Mouse (Mus musculus): ENCODE data around the gene Acsl6. TPM values are rescaled to one million over a fixed set of nuclear protein-coding genes. Genes with fewer than 3 reads are reported as not detected.

Gene Acsl6
- polyA plus RNA-seq, 1 experiment from 2014 or later = 0.14 TPM

DNA sequence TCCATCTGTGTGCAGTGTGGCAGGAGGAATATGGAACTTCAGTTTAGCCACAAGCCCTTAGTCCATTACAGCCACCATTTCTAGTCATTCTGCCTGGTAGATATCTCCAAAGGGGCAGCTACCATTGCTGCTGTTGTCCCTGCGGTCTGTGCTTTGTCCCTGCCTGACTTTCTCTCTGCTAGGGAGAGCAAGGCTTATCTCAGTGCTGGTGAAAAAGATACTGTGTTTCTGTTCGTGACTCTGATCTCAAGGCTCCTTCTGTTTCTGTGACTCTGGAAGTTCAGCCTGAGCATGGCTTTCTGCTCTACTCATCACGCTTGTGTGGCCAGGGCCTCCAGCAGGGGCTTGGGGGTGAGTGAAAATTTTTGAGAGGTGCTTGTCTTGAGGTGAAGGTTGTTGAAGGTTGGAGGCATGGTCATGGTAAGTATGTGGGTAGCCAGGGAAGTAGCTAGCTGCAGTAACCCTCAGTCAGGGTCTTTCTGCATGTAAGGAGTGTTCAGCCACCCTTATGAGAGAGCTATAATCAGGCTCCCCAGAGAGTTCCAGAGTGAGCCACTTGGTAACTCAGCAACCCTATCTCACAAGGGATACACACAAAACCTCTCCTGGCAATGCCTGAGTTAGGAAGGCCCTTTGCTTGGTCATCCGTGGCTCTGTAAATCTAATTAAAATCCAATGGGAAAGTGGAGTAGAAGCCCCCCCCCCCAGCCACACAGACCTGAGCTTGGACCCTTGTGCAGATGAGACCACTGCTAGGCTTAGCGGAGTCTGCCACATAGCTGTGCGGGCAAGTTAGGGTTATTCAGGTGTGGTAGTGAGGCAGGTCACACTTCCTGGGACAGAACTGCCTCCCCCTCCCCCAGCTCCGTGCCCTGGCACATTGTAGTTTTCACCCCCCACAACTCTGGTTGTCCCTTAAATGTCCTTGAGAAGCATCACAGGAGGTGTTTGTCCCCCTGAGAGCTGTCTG lies 10.1 kb downstream of the Acsl6 start:
- Histone ChIP-seq H3K4me1 (ENCODE audit: insufficient read depth, low read depth, low read length) (no peaks in the 10 kb centered on the region), H3K4me2 (replicated peaks; ENCODE audit: low read depth, low read length) (no peak overlapping the region), H3K4me3 (ENCODE audit: low read depth, low read length) (no peak overlapping the region), H3K9ac (replicated peaks; ENCODE audit: low read depth) (no peak overlapping the region), H3K36me3 (ENCODE audit: insufficient read depth, low read length) (no peaks in the 10 kb centered on the region), H3K27me3 (replicated peaks; ENCODE audit: insufficient read depth, low read length) (no peaks in the 10 kb centered on the region), H3K9me3 (ENCODE audit: low read length) (no peaks in the 10 kb centered on the region), H3K27ac (ENCODE audit: low read length) (no peak overlapping the region)
- 63% methylated on average over 6 of the region's 7 CpGs for WGBS
- ATAC-seq (no peak), DNase-seq (ENCODE audit: low spot score) (no peak)
- TF ChIP-seq CTCF (IDR thresholded peaks at IDR 0.05) = no peak
- TF ChIP-seq EP300 (IDR thresholded peaks at IDR 0.05) = no peak

DNA sequence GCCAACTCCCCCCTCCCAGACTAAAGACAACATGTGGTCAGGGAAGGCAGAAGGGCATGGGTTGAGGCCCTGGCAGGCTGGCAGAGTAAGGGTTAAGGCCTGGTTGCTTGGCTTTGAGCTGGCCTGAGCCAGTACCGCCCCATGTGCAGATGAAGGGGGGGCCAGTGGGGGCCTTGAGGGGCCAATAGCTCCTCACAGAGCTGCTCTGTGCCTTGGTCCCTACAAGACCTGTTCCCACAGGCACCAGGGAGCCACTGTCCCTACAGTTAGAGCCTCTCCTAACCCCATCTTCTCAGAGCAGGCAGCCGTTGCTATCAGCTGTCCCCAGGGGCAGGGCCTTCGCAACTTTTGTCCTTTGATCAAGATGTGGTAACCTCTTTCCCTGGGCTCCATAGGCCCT lies 11.1 kb downstream of the Acsl6 start:
- ATAC-seq (no peak), DNase-seq (ENCODE audit: low spot score) (no peak)
- TF ChIP-seq CTCF (IDR thresholded peaks at IDR 0.05) (no peak), EP300 (IDR thresholded peaks at IDR 0.05) (no peak)
- H3K27ac ChIP-seq (ENCODE audit: low read length) = no peak overlapping the region
- no peak overlapping the region for H3K9ac ChIP-seq (replicated peaks; ENCODE audit: low read depth)
- H3K4me1 ChIP-seq (ENCODE audit: insufficient read depth, low read depth, low read length) = no peaks in the 10 kb centered on the region
- H3K36me3 ChIP-seq (ENCODE audit: insufficient read depth, low read length) = no peaks in the 10 kb centered on the region
- no peak overlapping the region for H3K4me2 ChIP-seq (replicated peaks; ENCODE audit: low read depth, low read length)
- no peak overlapping the region for H3K4me3 ChIP-seq (ENCODE audit: low read depth, low read length)
- no peaks in the 10 kb centered on the region for H3K27me3 ChIP-seq (replicated peaks; ENCODE audit: insufficient read depth, low read length)
- WGBS = 19% methylated on average over 3 of the region's 3 CpGs
- H3K9me3 ChIP-seq (ENCODE audit: low read length) = no peaks in the 10 kb centered on the region

DNA sequence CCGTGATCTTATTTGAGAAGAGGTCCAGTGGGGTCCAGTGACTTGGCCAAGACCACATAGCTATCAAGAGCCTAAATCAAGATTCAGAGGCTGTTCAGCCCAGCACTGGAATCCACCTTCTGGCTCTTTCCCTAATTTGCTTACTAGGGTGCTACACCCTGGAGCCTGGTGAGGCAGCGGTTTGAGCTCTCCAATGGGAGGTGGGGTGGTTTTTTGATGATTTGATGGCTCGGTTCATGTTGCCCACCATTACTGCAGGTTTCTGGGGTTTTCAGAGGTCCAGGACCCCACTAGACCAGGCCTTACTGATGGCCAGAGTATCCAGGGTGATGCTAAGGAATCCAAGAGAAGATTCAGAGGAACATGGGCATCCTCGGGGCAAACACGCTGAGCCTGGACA lies 11.7 kb downstream of the Acsl6 start:
- no peak overlapping the region for H3K9ac ChIP-seq (replicated peaks; ENCODE audit: low read depth)
- no peak overlapping the region for H3K27ac ChIP-seq (ENCODE audit: low read length)
- no peak for DNase-seq (ENCODE audit: low spot score)
- H3K4me3 ChIP-seq (ENCODE audit: low read depth, low read length) = no peak overlapping the region
- H3K4me1 ChIP-seq (ENCODE audit: insufficient read depth, low read depth, low read length) = no peaks in the 10 kb centered on the region
- 86% methylated on average over 5 of the region's 5 CpGs for WGBS
- TF ChIP-seq CTCF (IDR thresholded peaks at IDR 0.05) (no peak), EP300 (IDR thresholded peaks at IDR 0.05) (no peak)
- H3K4me2 ChIP-seq (replicated peaks; ENCODE audit: low read depth, low read length) = no peak overlapping the region
- H3K27me3 ChIP-seq (replicated peaks; ENCODE audit: insufficient read depth, low read length) = no peaks in the 10 kb centered on the region
- H3K9me3 ChIP-seq (ENCODE audit: low read length) = no peaks in the 10 kb centered on the region
- no peaks in the 10 kb centered on the region for H3K36me3 ChIP-seq (ENCODE audit: insufficient read depth, low read length)
- ATAC-seq = no peak

DNA sequence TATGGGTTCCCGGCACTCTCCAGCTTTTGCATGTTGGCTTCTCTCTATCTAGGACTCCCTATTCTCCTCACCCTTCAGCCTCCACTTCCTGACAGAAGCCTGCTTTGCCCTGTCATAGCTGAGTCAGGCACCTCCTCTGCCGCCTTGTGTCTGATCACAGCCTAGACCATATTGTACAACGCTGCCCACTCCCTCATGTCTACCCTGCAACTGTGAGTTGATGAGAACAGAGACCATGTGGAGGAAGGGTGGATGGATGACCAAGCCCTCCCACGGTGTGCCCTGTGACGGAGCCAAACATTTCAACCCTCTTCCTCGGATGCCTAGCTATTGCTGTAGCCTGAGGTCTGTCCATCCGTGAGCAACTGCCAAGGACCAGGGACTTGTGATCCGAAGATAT lies 13.8 kb downstream of the Acsl6 start:
- DNase-seq (ENCODE audit: low spot score) (no peak), ATAC-seq (no peak)
- Histone ChIP-seq H3K27ac (ENCODE audit: low read length) (no peak overlapping the region), H3K9me3 (ENCODE audit: low read length) (no peaks in the 10 kb centered on the region), H3K4me1 (ENCODE audit: insufficient read depth, low read depth, low read length) (no peaks in the 10 kb centered on the region), H3K27me3 (replicated peaks; ENCODE audit: insufficient read depth, low read length) (no peaks in the 10 kb centered on the region), H3K36me3 (ENCODE audit: insufficient read depth, low read length) (no peaks in the 10 kb centered on the region), H3K4me2 (replicated peaks; ENCODE audit: low read depth, low read length) (no peak overlapping the region), H3K9ac (replicated peaks; ENCODE audit: low read depth) (no peak overlapping the region), H3K4me3 (ENCODE audit: low read depth, low read length) (no peak overlapping the region)
- 77% methylated on average over 8 of the region's 8 CpGs for WGBS
- TF ChIP-seq CTCF (IDR thresholded peaks at IDR 0.05) (no peak), EP300 (IDR thresholded peaks at IDR 0.05) (no peak)

- no peak for DNase-seq (ENCODE audit: low spot score)
- WGBS = 72% methylated on average over 3 of the region's 3 CpGs
- TF ChIP-seq EP300 (IDR thresholded peaks at IDR 0.05) (no peak), CTCF (IDR thresholded peaks at IDR 0.05) (no peak)
- ATAC-seq = no peak
- H3K27ac ChIP-seq (ENCODE audit: low read length) = no peak overlapping the region
- H3K4me2 ChIP-seq (replicated peaks; ENCODE audit: low read depth, low read length) = no peak overlapping the region
- no peaks in the 10 kb centered on the region for H3K36me3 ChIP-seq (ENCODE audit: insufficient read depth, low read length)
- H3K4me1 ChIP-seq (ENCODE audit: insufficient read depth, low read depth, low read length) = no peaks in the 10 kb centered on the region
- no peaks in the 10 kb centered on the region for H3K9me3 ChIP-seq (ENCODE audit: low read length)
- no peak overlapping the region for H3K4me3 ChIP-seq (ENCODE audit: low read depth, low read length)
- no peaks in the 10 kb centered on the region for H3K27me3 ChIP-seq (replicated peaks; ENCODE audit: insufficient read depth, low read length)
- H3K9ac ChIP-seq (replicated peaks; ENCODE audit: low read depth) = no peak overlapping the region
Measured at GRCm38 (mm10) chr11:54317795-54318194, 14.2 kb downstream of the Acsl6 start.

DNA sequence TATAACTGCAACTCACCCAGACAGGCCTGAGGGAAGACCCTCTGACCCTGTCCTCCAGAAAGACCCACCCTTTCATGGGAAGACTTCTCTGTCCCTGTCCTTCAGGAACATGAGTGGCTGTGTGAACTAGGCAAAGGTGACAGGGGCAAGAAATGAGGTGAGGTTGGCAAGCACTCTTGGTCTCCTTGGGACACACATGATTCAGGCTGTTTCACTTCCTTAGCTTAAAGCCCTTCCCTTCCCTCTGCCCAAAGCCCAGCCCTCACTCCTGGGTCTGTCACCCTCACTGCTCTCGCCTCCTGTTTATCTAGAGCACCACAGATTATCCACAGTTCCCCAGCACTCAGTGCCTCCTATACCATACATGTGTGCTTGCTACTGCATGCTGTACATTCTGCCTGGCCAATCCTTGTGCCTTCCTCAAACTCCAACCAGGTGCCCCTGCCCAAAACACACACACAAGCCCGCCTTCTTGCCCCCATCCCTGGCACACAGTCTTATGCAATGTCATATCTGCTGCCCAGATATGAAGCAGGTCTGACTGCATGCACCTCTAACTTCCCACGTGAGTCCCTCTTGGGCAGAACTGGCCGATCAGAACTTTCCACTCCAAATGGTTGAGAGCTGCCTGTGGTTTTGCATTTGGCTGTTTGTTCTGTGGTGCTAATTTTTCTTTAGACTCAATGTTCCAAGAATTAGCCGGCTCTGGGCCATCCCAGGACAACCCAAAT lies 18.4 kb downstream of the Acsl6 start:
- TF ChIP-seq EP300 (IDR thresholded peaks at IDR 0.05) (no peak), CTCF (IDR thresholded peaks at IDR 0.05) (no peak)
- Histone ChIP-seq H3K36me3 (ENCODE audit: insufficient read depth, low read length) (no peaks in the 10 kb centered on the region), H3K4me2 (replicated peaks; ENCODE audit: low read depth, low read length) (no peak overlapping the region), H3K9ac (replicated peaks; ENCODE audit: low read depth) (no peak overlapping the region), H3K27ac (ENCODE audit: low read length) (no peak overlapping the region), H3K9me3 (ENCODE audit: low read length) (no peaks in the 10 kb centered on the region), H3K4me3 (ENCODE audit: low read depth, low read length) (no peak overlapping the region), H3K4me1 (ENCODE audit: insufficient read depth, low read depth, low read length) (no peaks in the 10 kb centered on the region), H3K27me3 (replicated peaks; ENCODE audit: insufficient read depth, low read length) (no peaks in the 10 kb centered on the region)
- 58% methylated on average over 5 of the region's 5 CpGs for WGBS
- ATAC-seq (no peak), DNase-seq (ENCODE audit: low spot score) (no peak)

All from lung, postnatal 0 days (tissue).